Mouse (Mus musculus) megakaryocyte, embryonic 14.5 days (primary cell): Measurements from ENCODE around the gene Smim5.

Experiments used
- FLI1 ChIP-seq: IDR thresholded peaks from 2 replicates; pipeline ENCODE4 v1.6.1; 2012; ENCODE audit warnings: low read length, inconsistent platforms, mixed read lengths
- GATA1 ChIP-seq: IDR thresholded peaks from 3 replicates; pipeline ENCODE4 v1.6.1; 2012; ENCODE audit warnings: mixed read lengths, low read length, inconsistent platforms, borderline replicate concordance

GRCm38 (mm10) chr11:115916579-115916978 lies 16.8 kb downstream of the Smim5 start:
- TF ChIP-seq GATA1 (no peak), FLI1 (no peak)
